In genomic region chr13:37388222-37389202, GRCm38 (mm10) we compare ENCODE assay signal across 10 mouse cellular contexts. TPM values are rescaled to one million over a fixed set of nuclear protein-coding genes. Genes with fewer than 3 reads are reported as not detected.
A peak's percentile ranks its signal among the peaks of the same experiment; 100 is the strongest.
DNase-seq lines count a peak whose midpoint lies in the region; ATAC-seq lines count a peak whose summit lies in the region.
"Had no signal": no experiment of that assay in that cellular context is flagged by ENCODE, and none has a peak within 500 bp of the region (broad histone marks: within the 10 kb centered on the region; RNA-seq: fewer than 3 reads in every experiment).

No protein-coding gene starts in this region.

- intact Hi-C loops in left cerebral cortex, postnatal 25 days (cut with DNase I): no loop called here

- H3K9me3 ChIP-seq in hindbrain, embryonic 13.5 days: no peaks in the 10 kb centered on the region
- no peaks in the 10 kb centered on the region for H3K9me3 ChIP-seq in hindbrain, embryonic 11.5 days (ENCODE audit: control insufficient read depth, low read length)
- no peaks in the 10 kb centered on the region for H3K9me3 ChIP-seq in heart, embryonic 13.5 days
- H3K9me3 ChIP-seq: liver, embryonic 13.5 days; stomach, embryonic 15.5 days had no signal

- ATAC-seq in hindbrain, embryonic 13.5 days (ENCODE audit: low FRiP score): peak; percentile 80
- ATAC-seq in hindbrain, embryonic 11.5 days (ENCODE audit: low FRiP score): no peak
- no peak for ATAC-seq in heart, embryonic 13.5 days (ENCODE audit: extremely low read depth, insufficient number of reproducible peaks, low FRiP score, low TSS enrichment)

- 41% methylated on average over 9 of the region's 9 CpGs for WGBS in hindbrain, embryonic 13.5 days
- 75% methylated on average over 9 of the region's 9 CpGs for WGBS in hindbrain, embryonic 11.5 days
- 24% methylated on average over 9 of the region's 9 CpGs for WGBS in heart, embryonic 13.5 days

- no peak overlapping the region for H3K9ac ChIP-seq in hindbrain, embryonic 13.5 days
- H3K9ac ChIP-seq in hindbrain, embryonic 11.5 days (ENCODE audit: low read depth, low read length): no peak overlapping the region
- H3K9ac ChIP-seq in heart, embryonic 13.5 days: 0 out of 2 replicates have a peak overlapping the region, but pooled peaks have one; percentile 3
- H3K9ac ChIP-seq: liver, embryonic 13.5 days; stomach, embryonic 15.5 days had no signal

- no peaks in the 10 kb centered on the region for H3K36me3 ChIP-seq in hindbrain, embryonic 13.5 days
- H3K36me3 ChIP-seq in hindbrain, embryonic 11.5 days (ENCODE audit: control insufficient read depth, insufficient read depth, low read length): no peaks in the 10 kb centered on the region
- no peaks in the 10 kb centered on the region for H3K36me3 ChIP-seq in heart, embryonic 13.5 days
- H3K36me3 ChIP-seq: liver, embryonic 13.5 days; stomach, embryonic 15.5 days had no signal

- H3K27ac ChIP-seq in hindbrain, embryonic 13.5 days: peak overlapping the region; percentile 63
- no peak overlapping the region for H3K27ac ChIP-seq in hindbrain, embryonic 11.5 days (ENCODE audit: low read depth, low read length)
- H3K27ac ChIP-seq in heart, embryonic 13.5 days (replicated peaks): peak overlapping the region; percentile 86
- H3K27ac ChIP-seq: liver, embryonic 13.5 days; stomach, embryonic 15.5 days had no signal

- H3K4me3 ChIP-seq in hindbrain, embryonic 13.5 days: no peak overlapping the region
- no peak overlapping the region for H3K4me3 ChIP-seq in hindbrain, embryonic 11.5 days (ENCODE audit: low read depth, low read length)
- no peak overlapping the region for H3K4me3 ChIP-seq in heart, embryonic 13.5 days
- H3K4me3 ChIP-seq: liver, embryonic 13.5 days; stomach, embryonic 15.5 days had no signal

- H3K27me3 ChIP-seq in hindbrain, embryonic 13.5 days: no peaks in the 10 kb centered on the region
- H3K27me3 ChIP-seq in hindbrain, embryonic 11.5 days (ENCODE audit: control insufficient read depth, insufficient read depth, low read length): no peaks in the 10 kb centered on the region
- H3K27me3 ChIP-seq in heart, embryonic 13.5 days (replicated peaks): no peaks in the 10 kb centered on the region
- H3K27me3 ChIP-seq: liver, embryonic 13.5 days; stomach, embryonic 15.5 days had no signal

- DNase-seq in hindbrain, embryonic 11.5 days (ENCODE audit: low spot score): no peak
- peak; percentile 13 for DNase-seq in cerebellum, adult 9-10 months
- peak; percentile 31 to 56 for DNase-seq in left cerebral cortex, postnatal 25 days (ENCODE audit: low spot score in 2 of 2)
- peak; percentile 59 for DNase-seq in right cerebral cortex, postnatal 4 days
- DNase-seq in embryo, embryonic 11 days: no peak
- no peak for DNase-seq in spleen, postnatal 36 days (ENCODE audit: low spot score in 2 of 2)
- DNase-seq: liver, embryonic 13.5 days had no signal

- peaks cover 17% of the 10 kb centered on the region for H3K4me1 ChIP-seq in hindbrain, embryonic 13.5 days (replicated peaks)
- no peaks in the 10 kb centered on the region for H3K4me1 ChIP-seq in hindbrain, embryonic 11.5 days (replicated peaks; ENCODE audit: control insufficient read depth, insufficient read depth, low read length)
- peaks cover 37% of the 10 kb centered on the region for H3K4me1 ChIP-seq in heart, embryonic 13.5 days
- H3K4me1 ChIP-seq: stomach, embryonic 15.5 days had no signal

- peak overlapping the region; percentile 13; the same call in 1 of the 2 replicates for H3K4me2 ChIP-seq in hindbrain, embryonic 13.5 days
- H3K4me2 ChIP-seq in hindbrain, embryonic 11.5 days (replicated peaks; ENCODE audit: low read depth, low read length): no peak overlapping the region
- peak overlapping the region; percentile 43 for H3K4me2 ChIP-seq in heart, embryonic 13.5 days
- H3K4me2 ChIP-seq: liver, embryonic 13.5 days; stomach, embryonic 15.5 days had no signal

RNA-seq across cellular contexts. Expression of gene Ly86, which starts 43.5 kb away (rescaled TPM):
- 10.3 and 12.0 TPM in 2 replicates for polyA plus RNA-seq in hindbrain, embryonic 13.5 days (2015; fragmentation: Nextera tagmentation; extraction: Ambion mirVana)
- 7.2 and 8.6 TPM in 2 replicates for polyA plus RNA-seq in hindbrain, embryonic 11.5 days (2014; fragmentation: Nextera tagmentation; extraction: Ambion mirVana)
- polyA plus RNA-seq in heart, embryonic 13.5 days (2015; fragmentation: Nextera tagmentation; extraction: Ambion mirVana): 6.7 and 7.7 TPM in 2 replicates
- 1 to 10 TPM; 7.7 to 9.3 TPM for total RNA-seq in left cerebral cortex, postnatal 25 days (2021)

Comparison
In these comparisons a context has a peak if more than half of its experiments do, and no peak if none do; other contexts are left out.
1. DNase-seq: peak in cerebellum, adult 9-10 months (single experiment), left cerebral cortex, postnatal 25 days (2 of 2) and right cerebral cortex, postnatal 4 days (single experiment); none in hindbrain, embryonic 11.5 days (single experiment), embryo, embryonic 11 days (single experiment) and spleen, postnatal 36 days (0 of 2).